Mouse (Mus musculus): ENCODE results near the gene Ltbp4.

The Ltbp4 gene

GRCm38 (mm10) chr7:27258205-27258899 is 79.1 kb downstream of the Ltbp4 start, which contains the start of gene Numbl:
Gene Numbl, plus strand, starts transcription at chr7:27258433.
- DNase-seq (ENCODE audit: low spot score): peak; percentile 85

DNA sequence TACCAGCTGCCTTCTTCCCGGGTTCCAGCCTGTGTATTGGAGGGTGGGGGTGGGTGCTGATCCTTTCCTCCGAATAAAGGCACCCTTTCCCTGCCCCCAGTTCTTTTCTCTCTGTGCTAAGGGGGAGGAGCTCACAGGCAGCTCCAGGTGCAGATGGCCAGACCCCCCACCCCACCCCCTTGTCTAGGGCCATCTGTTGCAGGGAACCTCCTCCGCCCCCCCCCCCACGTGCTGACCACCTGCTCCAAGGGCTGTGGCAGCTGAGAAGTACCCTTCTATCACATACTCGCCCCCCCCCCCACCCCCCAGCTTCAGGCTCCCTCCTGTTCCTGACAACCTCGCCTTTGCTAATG is 79.7 kb downstream of the Ltbp4 start:
- no peak for DNase-seq (ENCODE audit: low spot score)

DNA sequence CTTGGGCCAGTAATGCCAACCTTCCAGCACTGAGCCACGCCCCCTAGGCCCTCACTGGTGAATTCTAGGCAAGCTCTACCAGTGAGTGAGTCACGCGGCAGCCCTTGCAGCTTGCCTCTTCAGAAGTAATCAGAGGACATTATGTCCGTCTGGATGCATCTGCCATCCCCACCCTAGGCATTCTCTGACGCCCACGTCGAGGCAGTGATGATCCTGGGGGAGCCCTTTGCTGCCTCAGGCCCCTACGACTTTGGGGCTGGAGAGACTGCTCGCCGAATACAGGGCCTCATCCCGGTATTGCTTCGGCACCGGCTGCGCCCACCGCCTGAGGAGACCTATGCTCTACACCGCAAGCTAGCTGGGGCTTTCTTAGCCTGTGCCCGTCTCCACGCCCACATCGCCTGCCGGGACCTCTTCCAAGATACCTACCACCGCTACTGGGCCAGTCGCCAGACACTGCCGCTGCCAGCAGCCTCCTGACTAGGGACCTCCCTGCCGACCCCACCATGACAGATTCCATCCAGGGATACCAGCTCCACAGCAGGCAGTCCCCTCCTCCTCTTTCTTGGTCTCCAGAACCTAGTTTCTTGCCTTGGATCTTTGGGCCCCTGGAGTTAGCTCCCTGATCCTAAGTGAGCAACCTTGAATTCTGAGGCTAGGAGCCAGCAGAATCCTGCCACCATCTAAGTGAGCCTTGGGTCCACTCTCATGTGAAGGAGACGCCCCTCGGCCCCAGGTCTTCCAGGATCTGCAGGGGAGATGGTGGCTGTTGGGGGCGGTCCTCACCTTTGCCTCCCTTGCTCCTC is 80.2 kb downstream of the Ltbp4 start:
- DNase-seq (ENCODE audit: low spot score): peak; percentile 57

DNA sequence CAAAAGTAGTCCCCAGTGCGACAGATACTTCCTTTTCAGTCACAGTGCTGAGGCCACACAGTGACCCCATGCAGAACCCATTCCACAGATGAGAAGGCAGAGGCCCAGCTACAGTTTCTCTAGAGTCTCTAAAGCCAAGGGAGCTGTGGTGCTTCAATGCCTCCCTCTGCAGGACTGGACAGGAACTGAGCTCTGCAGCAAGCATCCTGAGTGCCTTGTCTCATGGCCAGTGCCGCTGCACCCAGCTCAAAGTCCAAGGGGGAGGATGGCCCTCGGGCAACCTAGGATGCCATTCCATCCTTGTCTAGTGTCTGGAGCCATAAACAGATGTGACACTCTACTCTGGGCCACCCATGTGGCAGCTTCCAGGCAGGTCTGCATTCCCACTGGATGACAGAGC is 81.8 kb downstream of the Ltbp4 start:
- peak; percentile 49 for DNase-seq (ENCODE audit: low spot score)

Measured in embryo, embryonic 10 days (tissue).